Mouse (Mus musculus): ENCODE measurements at regions not wholly inside any gene's neighbourhood (a gene's known extent, or its start where the extent isn't known, plus 50 kb on each side); places are given as distances from the start of the nearest gene placed in this dataset.

- TF ChIP-seq POLR2A (IDR thresholded peaks at IDR 0.05; ENCODE audit: low read depth, low read length) (no peak), CTCF (IDR thresholded peaks at IDR 0.05; ENCODE audit: extremely low read depth, insufficient read length, insufficient replicate concordance, low read depth, low read length) (no peak)
Measured at GRCm38 (mm10) chr9:63860196-63860595, 102.4 kb upstream of the Smad3 start.
